Mouse (Mus musculus): Measurements from ENCODE around the gene Scnn1a. TPM values are rescaled to one million over a fixed set of nuclear protein-coding genes. Genes with fewer than 3 reads are reported as not detected.

Gene Scnn1a
- polyA plus RNA-seq, 1 experiment from 2014 or later: 0.70 TPM

DNA sequence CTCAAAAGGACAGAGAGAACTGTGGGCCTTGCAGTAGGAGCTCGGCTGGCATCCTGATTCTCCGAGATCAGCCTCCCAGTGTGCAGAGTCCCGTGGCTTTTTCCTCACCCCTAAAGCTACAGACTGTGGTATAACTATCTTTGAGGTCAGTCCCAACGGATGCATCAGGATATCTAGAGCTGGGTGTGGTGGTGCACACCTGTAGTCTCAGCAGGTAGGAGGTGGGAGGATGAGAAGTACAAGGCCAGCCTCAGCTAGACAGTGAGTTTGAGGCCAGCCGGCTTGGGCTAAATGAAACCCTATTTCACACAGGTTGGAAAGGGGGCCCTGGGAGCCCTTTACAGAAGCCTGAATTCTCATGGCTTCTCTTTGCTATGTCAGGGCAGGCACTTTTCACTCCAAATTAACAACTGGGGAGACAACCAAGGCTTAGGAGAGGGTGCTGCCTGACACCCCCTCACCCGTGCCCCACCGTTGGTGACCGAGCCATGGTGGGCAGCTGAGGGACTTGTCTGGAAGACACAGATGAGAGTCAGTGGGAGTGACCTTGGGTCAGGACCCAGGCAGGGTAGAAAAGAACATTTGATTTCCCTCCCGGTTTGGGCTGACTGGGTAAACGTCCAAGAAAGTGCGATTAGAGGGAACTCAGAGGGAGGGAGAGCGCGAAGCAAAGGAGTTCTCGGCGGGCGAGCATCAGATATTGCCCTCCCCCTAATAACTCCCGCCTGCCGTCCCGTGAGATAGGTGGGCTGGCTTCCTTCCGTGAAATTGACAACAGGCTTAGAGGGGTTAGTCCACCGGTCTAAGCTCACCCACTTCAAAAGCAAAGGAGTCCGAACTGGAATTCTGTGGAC, 28.5 kb downstream of the Scnn1a start, which contains the start of gene Tnfrsf1a:
Gene Tnfrsf1a, plus strand, starts transcription at position 642 of the 854 bp plus-strand sequence.
- H3K9me3 ChIP-seq: no peaks in the 10 kb centered on the region
- 7% methylated on average over 22 of the region's 22 CpGs for whole genome bisulfite sequencing
- peak within 1 kb of the TSS; percentile 31 for H3K4me3 ChIP-seq
- peak; percentile 24; the same call in 1 of the 2 replicates for ATAC-seq (replicated peaks)
- H3K27ac ChIP-seq: no peak within 1 kb of the TSS
- H3K36me3 ChIP-seq (replicated peaks): no peaks in the 10 kb centered on the region
- H3K4me2 ChIP-seq: peak within 1 kb of the TSS; percentile 47
- peaks cover 14% of the 10 kb centered on the region for H3K4me1 ChIP-seq
- 0 out of 2 replicates have a peak, but pooled peaks cover 16% of the 10 kb centered on the region for H3K27me3 ChIP-seq (replicated peaks)
- H3K9ac ChIP-seq: peak within 1 kb of the TSS; percentile 4; the same call in 1 of the 2 replicates

DNA sequence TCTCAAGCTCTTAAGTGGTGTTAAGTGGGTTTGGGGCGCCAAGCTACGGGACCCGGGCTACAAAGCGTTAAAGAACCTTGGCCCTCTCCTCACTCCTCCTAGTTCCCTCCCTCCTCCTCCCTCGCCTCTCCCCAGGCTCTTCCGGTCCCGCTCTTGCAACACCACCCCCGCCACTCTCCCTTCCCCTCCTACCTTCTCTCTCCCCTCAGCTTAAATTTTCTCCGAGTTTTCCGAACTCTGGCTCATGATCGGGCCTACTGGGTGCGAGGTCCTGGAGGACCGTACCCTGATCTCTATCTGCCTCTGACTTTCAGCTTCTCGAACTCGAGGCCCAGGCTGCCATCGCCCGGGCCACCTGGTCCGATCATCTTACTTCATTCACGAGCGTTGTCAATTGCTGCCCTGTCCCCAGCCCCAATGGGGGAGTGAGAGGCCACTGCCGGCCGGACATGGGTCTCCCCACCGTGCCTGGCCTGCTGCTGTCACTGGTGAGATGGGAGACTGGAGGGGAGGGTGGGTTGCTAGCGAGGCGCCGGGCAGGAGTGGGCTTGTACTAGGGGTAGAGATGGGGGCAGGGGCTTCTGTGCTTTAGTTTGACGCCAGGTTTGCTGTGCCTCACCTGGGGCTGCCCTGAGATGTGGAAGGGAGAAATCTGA, 29.2 kb downstream of the Scnn1a start:
- Histone ChIP-seq H3K4me3 (peak overlapping the region; percentile 31), H3K4me2 (peak overlapping the region; percentile 47), H3K27ac (no peak overlapping the region), H3K9ac (peak overlapping the region; percentile 4; the same call in 1 of the 2 replicates), H3K4me1 (peaks cover 17% of the 10 kb centered on the region), H3K9me3 (no peaks in the 10 kb centered on the region), H3K27me3 (replicated peaks) (0 out of 2 replicates have a peak, but pooled peaks cover 16% of the 10 kb centered on the region), H3K36me3 (replicated peaks) (no peaks in the 10 kb centered on the region)
- WGBS: under 1% methylated on average over 27 of the region's 27 CpGs
- ATAC-seq (replicated peaks): peak; percentile 63

DNA sequence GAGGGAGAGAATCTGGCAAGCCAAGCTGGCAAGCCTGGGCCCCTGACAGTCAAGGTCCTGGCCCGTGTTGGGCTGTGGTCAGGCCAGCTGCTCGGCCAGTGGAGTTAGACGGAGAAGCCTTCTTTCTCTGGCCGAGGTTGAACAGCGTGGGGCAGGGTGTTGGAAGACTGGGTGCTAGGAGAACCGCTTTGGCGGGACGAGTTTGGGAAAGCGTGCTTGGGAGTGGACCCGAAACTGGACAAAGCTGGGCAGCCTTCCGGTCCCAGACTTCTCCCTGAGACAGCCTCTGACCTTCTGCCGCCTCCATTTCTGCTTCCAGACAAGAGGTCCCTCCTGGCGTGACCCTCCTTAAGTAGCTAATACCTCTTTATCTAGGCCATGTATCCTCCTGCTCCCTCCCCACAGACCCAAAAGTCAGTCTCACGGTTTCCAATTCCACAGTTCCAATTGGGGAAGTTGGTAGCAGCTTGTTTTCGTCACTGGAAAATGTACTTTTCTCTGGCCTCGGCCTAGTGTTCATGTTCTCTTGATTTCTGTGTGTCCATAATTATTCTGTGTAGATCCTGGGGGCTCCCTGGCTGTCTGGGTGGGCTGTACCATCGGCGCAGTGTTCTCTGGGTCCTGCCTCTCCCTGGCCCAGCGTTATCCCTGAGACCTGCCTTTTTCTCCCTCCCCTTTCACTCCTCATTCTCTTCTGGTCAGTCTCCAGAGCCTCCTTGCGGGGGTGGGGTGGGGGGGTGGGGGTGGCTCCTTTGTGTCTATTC, 30.0 kb downstream of the Scnn1a start:
- ATAC-seq (replicated peaks): no peak
- peak overlapping the region; percentile 31 for H3K4me3 ChIP-seq
- H3K4me1 ChIP-seq: peaks cover 23% of the 10 kb centered on the region
- 9% methylated on average over 20 of the region's 20 CpGs for WGBS
- H3K27ac ChIP-seq: no peak overlapping the region
- no peaks in the 10 kb centered on the region for H3K36me3 ChIP-seq (replicated peaks)
- peak overlapping the region; percentile 47 for H3K4me2 ChIP-seq
- peak overlapping the region; percentile 4; the same call in 1 of the 2 replicates for H3K9ac ChIP-seq
- 0 out of 2 replicates have a peak, but pooled peaks cover 16% of the 10 kb centered on the region for H3K27me3 ChIP-seq (replicated peaks)
- H3K9me3 ChIP-seq: no peaks in the 10 kb centered on the region

DNA sequence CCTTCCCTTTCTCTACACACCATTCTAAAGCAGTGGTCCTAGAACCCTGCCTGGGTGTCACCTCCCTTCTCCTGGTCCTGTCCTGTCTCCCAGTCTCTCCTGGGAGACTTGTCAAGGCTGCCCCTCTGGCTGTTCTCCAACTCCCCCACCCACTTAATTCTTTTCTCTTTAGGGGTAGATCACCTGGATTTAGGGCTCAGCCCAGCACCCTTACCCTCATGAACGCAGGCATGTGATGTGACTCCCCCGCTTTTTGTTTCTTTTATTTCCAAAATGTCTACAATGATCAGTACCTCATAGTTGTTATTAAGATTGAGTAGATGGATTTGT, 30.5 kb downstream of the Scnn1a start:
- Histone ChIP-seq H3K4me3 (no peak overlapping the region), H3K36me3 (replicated peaks) (no peaks in the 10 kb centered on the region), H3K4me2 (peak overlapping the region; percentile 47; the same call in 1 of the 2 replicates), H3K4me1 (peaks cover 23% of the 10 kb centered on the region), H3K27ac (no peak overlapping the region), H3K27me3 (replicated peaks) (0 out of 2 replicates have a peak, but pooled peaks cover 16% of the 10 kb centered on the region), H3K9me3 (no peaks in the 10 kb centered on the region), H3K9ac (no peak overlapping the region)
- no peak for ATAC-seq (replicated peaks)
- WGBS: 89% methylated on average over 2 of the region's 2 CpGs

DNA sequence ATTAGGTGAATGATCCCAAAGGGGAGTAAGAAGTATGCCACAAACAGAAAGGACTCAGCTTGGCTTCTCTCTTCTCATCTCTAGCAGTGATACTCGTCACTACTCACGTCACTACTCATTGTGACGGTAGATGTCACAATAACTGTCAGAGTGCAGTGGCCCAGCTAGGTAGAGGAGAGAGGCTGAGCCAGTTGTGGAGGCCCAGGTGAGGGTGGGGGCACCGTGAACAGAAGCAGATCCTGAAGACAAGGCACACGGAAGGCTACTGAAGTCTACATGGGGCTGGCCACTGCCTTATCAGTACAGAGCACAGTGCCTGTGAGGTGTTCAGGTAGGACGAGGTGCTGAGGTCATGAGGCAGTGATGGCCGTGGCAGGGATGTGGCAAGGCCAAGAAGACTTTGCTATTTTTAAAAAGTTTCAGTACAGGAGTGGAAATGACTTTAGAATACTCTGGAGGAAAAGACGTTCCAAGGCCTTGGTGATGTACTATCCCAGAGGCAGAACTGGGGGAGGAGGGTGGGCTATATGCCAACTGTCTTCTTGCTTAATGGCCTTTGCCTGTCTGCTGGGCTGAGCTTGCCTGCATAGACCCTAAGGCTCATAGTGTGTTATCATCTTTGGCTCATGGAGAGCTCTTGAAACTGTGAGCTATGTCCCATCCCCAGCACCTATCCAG, 31.0 kb downstream of the Scnn1a start:
- Histone ChIP-seq H3K9ac (no peak overlapping the region), H3K4me2 (no peak overlapping the region), H3K4me3 (no peak overlapping the region), H3K27ac (no peak overlapping the region), H3K9me3 (no peaks in the 10 kb centered on the region), H3K36me3 (replicated peaks) (no peaks in the 10 kb centered on the region), H3K4me1 (peaks cover 23% of the 10 kb centered on the region), H3K27me3 (replicated peaks) (0 out of 2 replicates have a peak, but pooled peaks cover 16% of the 10 kb centered on the region)
- WGBS: 75% methylated on average over 8 of the region's 8 CpGs
- ATAC-seq (replicated peaks): no peak

DNA sequence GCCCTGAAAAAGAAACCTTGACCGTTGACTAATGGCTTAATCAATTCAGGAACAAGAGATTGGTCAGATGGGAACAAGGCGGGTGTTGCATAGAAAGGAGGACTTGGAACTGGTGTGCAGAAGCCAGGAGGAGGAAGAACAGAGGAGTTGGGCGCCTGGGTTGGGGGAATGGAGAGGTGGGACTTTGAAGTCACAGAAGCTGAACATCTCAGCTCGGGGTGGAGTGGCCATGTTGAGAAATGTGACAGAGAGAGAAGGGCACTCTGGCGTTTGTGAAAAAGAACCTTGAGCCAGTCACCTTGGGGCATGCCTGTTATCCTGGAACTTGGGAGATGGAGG, 31.6 kb downstream of the Scnn1a start:
- ATAC-seq (replicated peaks): no peak
- H3K27me3 ChIP-seq (replicated peaks): 0 out of 2 replicates have a peak, but pooled peaks cover 16% of the 10 kb centered on the region
- no peaks in the 10 kb centered on the region for H3K36me3 ChIP-seq (replicated peaks)
- no peaks in the 10 kb centered on the region for H3K9me3 ChIP-seq
- peaks cover 23% of the 10 kb centered on the region for H3K4me1 ChIP-seq
- no peak overlapping the region for H3K4me3 ChIP-seq
- no peak overlapping the region for H3K4me2 ChIP-seq
- no peak overlapping the region for H3K9ac ChIP-seq
- 74% methylated on average over 5 of the region's 5 CpGs for WGBS
- no peak overlapping the region for H3K27ac ChIP-seq

DNA sequence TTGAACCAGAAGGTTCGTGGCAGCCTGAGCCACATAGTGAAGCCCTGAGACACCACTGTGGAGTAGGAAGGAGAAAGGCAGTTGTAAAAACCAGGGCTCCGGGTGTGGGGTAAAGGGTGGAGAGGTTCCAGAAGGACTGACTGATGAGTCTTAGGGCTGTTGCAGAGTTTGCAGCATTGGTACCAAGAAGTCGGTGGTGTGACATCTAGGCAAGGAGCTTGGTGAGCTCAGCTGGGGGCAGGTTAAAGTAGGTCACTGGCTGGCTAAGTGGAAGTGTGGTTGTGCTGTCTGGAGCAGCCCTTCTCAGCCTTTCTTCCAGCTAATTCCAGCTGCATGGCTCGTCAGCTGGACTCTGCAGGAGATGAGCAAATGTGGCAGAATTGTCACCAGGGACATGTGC, 32.4 kb downstream of the Scnn1a start:
- 55% methylated on average over 4 of the region's 4 CpGs for WGBS
- peaks cover 23% of the 10 kb centered on the region for H3K4me1 ChIP-seq
- H3K27me3 ChIP-seq (replicated peaks): 0 out of 2 replicates have a peak, but pooled peaks cover 16% of the 10 kb centered on the region
- no peak overlapping the region for H3K9ac ChIP-seq
- no peak for ATAC-seq (replicated peaks)
- H3K4me3 ChIP-seq: no peak overlapping the region
- H3K36me3 ChIP-seq (replicated peaks): no peaks in the 10 kb centered on the region
- H3K27ac ChIP-seq: no peak overlapping the region
- H3K4me2 ChIP-seq: no peak overlapping the region
- H3K9me3 ChIP-seq: no peaks in the 10 kb centered on the region

DNA sequence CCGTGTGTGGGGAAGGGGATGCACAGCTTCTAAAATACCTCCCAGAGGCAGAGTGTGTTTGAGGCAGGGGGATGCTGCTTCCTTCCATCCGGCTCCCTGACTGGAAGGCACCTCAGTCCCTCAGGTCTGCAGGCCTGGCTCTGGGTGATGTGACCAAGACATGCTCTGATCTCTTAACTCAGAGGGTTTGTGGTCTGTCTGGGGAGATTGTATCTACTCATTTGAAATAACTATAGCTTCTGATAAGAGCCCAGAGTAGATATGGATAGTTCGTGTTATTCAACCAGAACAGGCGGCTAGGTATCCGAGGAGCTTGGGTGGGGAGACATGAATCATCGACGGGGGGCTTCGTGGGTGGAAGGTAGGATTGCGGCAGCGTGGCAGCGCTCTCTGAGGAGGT, 32.8 kb downstream of the Scnn1a start:
- no peak overlapping the region for H3K27ac ChIP-seq
- no peak for ATAC-seq (replicated peaks)
- H3K4me1 ChIP-seq: peaks cover 23% of the 10 kb centered on the region
- no peaks in the 10 kb centered on the region for H3K9me3 ChIP-seq
- H3K27me3 ChIP-seq (replicated peaks): 0 out of 2 replicates have a peak, but pooled peaks cover 16% of the 10 kb centered on the region
- H3K9ac ChIP-seq: no peak overlapping the region
- H3K36me3 ChIP-seq (replicated peaks): no peaks in the 10 kb centered on the region
- no peak overlapping the region for H3K4me3 ChIP-seq
- H3K4me2 ChIP-seq: no peak overlapping the region
- WGBS: 87% methylated on average over 11 of the region's 11 CpGs

DNA sequence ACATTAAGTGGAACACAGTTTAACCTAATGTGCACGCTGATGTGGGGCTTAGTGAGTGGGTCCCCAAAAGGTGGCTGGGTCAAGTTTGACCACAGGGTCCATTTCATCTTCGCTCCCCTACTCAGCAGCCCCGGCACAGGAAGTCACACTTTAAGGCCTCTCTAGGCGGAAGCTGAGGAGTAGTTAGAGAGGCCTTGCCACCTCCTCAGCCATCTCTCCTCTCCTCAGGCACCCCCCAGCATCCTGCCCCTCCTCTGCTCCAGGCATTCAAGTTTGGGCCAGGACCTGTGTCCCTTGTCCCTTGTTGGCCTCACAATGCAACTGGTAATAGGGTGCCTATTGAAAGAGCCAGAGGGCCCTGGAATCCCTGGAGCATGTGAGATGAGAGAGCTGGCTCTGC, 33.2 kb downstream of the Scnn1a start:
- Histone ChIP-seq H3K4me3 (no peak overlapping the region), H3K27me3 (replicated peaks) (0 out of 2 replicates have a peak, but pooled peaks cover 16% of the 10 kb centered on the region), H3K36me3 (replicated peaks) (no peaks in the 10 kb centered on the region), H3K9ac (no peak overlapping the region), H3K4me1 (peaks cover 23% of the 10 kb centered on the region), H3K4me2 (no peak overlapping the region), H3K27ac (no peak overlapping the region), H3K9me3 (no peaks in the 10 kb centered on the region)
- no peak for ATAC-seq (replicated peaks)
- WGBS: 84% methylated on average over 4 of the region's 4 CpGs

DNA sequence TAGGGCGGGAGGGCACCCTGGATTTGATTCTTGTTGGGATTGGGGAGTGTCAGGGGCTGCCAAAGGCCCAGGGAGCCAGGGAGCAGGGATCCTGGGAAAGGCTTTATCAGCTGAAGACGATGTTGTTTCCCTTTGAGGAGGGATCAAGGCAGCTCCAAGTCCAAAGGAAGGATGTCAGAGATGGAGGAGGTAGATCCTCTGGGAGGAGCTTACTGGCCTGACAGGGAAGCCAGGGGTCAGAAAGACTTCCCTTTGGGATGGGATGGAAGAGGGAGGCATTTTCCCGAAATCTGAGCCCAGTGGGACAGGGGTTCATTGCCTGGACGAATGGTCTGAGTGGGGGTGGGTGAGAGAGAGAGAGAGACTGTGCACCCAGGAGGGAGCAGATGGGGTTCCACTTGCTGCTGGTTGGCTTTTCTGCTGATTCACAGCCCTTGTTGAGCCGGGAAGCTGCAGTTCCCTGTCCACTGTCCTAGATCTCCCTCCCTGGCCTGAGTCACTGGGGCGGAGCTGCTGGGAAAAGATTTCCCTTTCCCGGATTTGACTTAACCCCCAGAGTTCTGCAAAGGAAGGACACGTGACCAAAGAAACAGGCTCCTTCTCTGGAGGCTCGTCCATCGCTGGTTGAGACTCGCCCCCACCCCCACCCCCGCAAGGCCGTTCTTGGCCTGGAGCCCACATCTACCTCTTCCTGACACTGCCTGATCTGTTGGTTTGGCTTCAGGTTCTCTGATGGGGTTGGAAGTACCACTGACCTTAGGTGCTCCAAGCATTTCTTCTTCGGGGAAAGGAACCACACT, 34.1 kb downstream of the Scnn1a start:
- WGBS: 17% methylated on average over 14 of the region's 14 CpGs
- Histone ChIP-seq H3K27me3 (replicated peaks) (0 out of 2 replicates have a peak, but pooled peaks cover 11% of the 10 kb centered on the region), H3K27ac (no peak overlapping the region), H3K4me3 (no peak overlapping the region), H3K4me2 (peak overlapping the region; percentile 29), H3K4me1 (peaks cover 15% of the 10 kb centered on the region), H3K9me3 (no peaks in the 10 kb centered on the region), H3K9ac (no peak overlapping the region), H3K36me3 (replicated peaks) (no peaks in the 10 kb centered on the region)
- no peak for ATAC-seq (replicated peaks)

DNA sequence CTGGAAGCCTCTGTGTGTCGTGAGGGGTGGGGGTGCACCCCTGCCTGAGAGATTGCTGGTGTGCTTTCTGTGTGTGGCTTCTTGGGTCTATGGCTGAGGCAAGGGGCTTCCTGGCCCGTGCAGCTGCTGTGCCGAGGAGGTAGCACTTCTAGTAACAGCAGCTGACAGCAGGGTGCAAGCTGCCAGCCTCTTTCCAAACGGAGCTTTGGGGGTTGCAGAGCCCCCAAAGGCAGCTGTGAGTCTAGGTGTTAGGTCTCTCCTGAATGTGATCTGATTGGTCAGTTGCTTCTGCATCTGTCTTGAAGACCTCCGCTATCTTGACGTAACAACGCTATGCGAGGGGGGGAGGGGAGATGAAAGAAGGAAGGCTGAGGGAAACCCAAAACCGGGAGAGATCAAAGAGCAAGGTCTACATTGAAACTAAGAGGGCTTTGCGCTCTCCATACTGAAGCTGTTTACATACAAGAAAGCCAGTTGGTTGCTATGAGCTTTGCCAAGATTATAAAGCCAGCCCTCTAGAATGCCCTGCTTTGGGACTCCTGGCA, 34.8 kb downstream of the Scnn1a start:
- no peak overlapping the region for H3K9ac ChIP-seq
- H3K4me2 ChIP-seq: peak overlapping the region; percentile 29
- no peak overlapping the region; the same call in 1 of the 2 replicates for H3K4me3 ChIP-seq
- ATAC-seq (replicated peaks): no peak
- H3K9me3 ChIP-seq: no peaks in the 10 kb centered on the region
- H3K36me3 ChIP-seq (replicated peaks): no peaks in the 10 kb centered on the region
- 8% methylated on average over 10 of the region's 10 CpGs for WGBS
- peaks cover 9% of the 10 kb centered on the region for H3K4me1 ChIP-seq
- H3K27ac ChIP-seq: no peak overlapping the region
- 0 out of 2 replicates have a peak, but pooled peaks cover 9% of the 10 kb centered on the region for H3K27me3 ChIP-seq (replicated peaks)

Measured in midbrain, embryonic 15.5 days (tissue).